In genomic region chr2:27355684-27356083, GRCm38 (mm10) we compare ENCODE assay signal across 16 mouse cellular contexts.
DNase-seq lines count a peak whose midpoint lies in the region; ATAC-seq lines count a peak whose summit lies in the region.
"Had no signal": no experiment of that assay in that cellular context is flagged by ENCODE, and none has a peak within 500 bp of the region (broad histone marks: within the 10 kb centered on the region; RNA-seq: fewer than 3 reads in every experiment).

No protein-coding gene starts in this region.

- no peak overlapping the region for H3K9ac ChIP-seq in hindbrain, embryonic 13.5 days
- 0 out of 2 replicates have a peak overlapping the region, but pooled peaks have one; percentile 27 for H3K9ac ChIP-seq in neural tube, embryonic 13.5 days
- H3K9ac ChIP-seq: embryonic facial prominence, embryonic 15.5 days; heart, embryonic 15.5 days; liver, embryonic 12.5 days had no signal

- intact Hi-C loops in left cerebral cortex, postnatal 4 days (cut with DNase I): no loop called here

- no peak overlapping the region for H3K4me2 ChIP-seq in hindbrain, embryonic 13.5 days
- H3K4me2 ChIP-seq in neural tube, embryonic 13.5 days: no peak overlapping the region
- H3K4me2 ChIP-seq: embryonic facial prominence, embryonic 15.5 days; heart, embryonic 15.5 days; liver, embryonic 12.5 days had no signal

- DNase-seq in cerebellum, postnatal 10 days: peak; percentile 49 to 58
- no peak for DNase-seq in cerebellum, adult 11-12 months
- DNase-seq in left cerebral cortex, postnatal 4 days: peak; percentile 52
- no peak for DNase-seq in left cerebral cortex, adult 11 months (ENCODE audit: low spot score)
- DNase-seq in lung, adult 18-20 months: no peak
- DNase-seq in right cerebral cortex, postnatal 4 days: no peak
- DNase-seq: cerebellum, adult 9-10 months; lung, postnatal 14 days; thymus, postnatal 14 days had no signal

- WGBS in hindbrain, embryonic 13.5 days: 25% methylated on average over 4 of the region's 4 CpGs
- WGBS in neural tube, embryonic 13.5 days: 27% methylated on average over 4 of the region's 4 CpGs

- peaks cover 73% of the 10 kb centered on the region for H3K4me1 ChIP-seq in hindbrain, embryonic 13.5 days (replicated peaks)
- H3K4me1 ChIP-seq in neural tube, embryonic 13.5 days (replicated peaks): peaks cover 72% of the 10 kb centered on the region

- no peak overlapping the region for H3K4me3 ChIP-seq in hindbrain, embryonic 13.5 days
- H3K4me3 ChIP-seq in neural tube, embryonic 13.5 days: no peak overlapping the region
- H3K4me3 ChIP-seq: embryonic facial prominence, embryonic 15.5 days; heart, embryonic 15.5 days; layer of hippocampus, adult 2 months; liver, embryonic 12.5 days had no signal

- no peaks in the 10 kb centered on the region for H3K9me3 ChIP-seq in hindbrain, embryonic 13.5 days
- 0 out of 2 replicates have a peak, but pooled peaks cover 4% of the 10 kb centered on the region for H3K9me3 ChIP-seq in neural tube, embryonic 13.5 days
- H3K9me3 ChIP-seq: embryonic facial prominence, embryonic 15.5 days; heart, embryonic 15.5 days; liver, embryonic 12.5 days had no signal

- no peaks in the 10 kb centered on the region for H3K27me3 ChIP-seq in hindbrain, embryonic 13.5 days
- H3K27me3 ChIP-seq in neural tube, embryonic 13.5 days: no peaks in the 10 kb centered on the region
- H3K27me3 ChIP-seq: embryonic facial prominence, embryonic 15.5 days; heart, embryonic 15.5 days; liver, embryonic 12.5 days; Patski had no signal

- peak overlapping the region; percentile 73 for H3K27ac ChIP-seq in hindbrain, embryonic 13.5 days
- H3K27ac ChIP-seq in neural tube, embryonic 13.5 days (replicated peaks): peak overlapping the region; percentile 84
- H3K27ac ChIP-seq: embryonic facial prominence, embryonic 15.5 days; heart, embryonic 15.5 days; layer of hippocampus, adult 2 months; liver, embryonic 12.5 days had no signal

- ATAC-seq in hindbrain, embryonic 13.5 days (ENCODE audit: low FRiP score): 0 out of 2 replicates have a peak, but pooled peaks have one; percentile 26
- no peak for ATAC-seq in neural tube, embryonic 13.5 days (ENCODE audit: low read depth)
- ATAC-seq: liver, embryonic 12.5 days; Patski had no signal

- peaks cover 6% of the 10 kb centered on the region for H3K36me3 ChIP-seq in hindbrain, embryonic 13.5 days
- peaks cover 6% of the 10 kb centered on the region for H3K36me3 ChIP-seq in neural tube, embryonic 13.5 days
- H3K36me3 ChIP-seq: heart, embryonic 15.5 days had no signal

Comparison
In these comparisons a context has a peak if more than half of its experiments do, and no peak if none do; other contexts are left out.
1. DNase-seq: peak in cerebellum, postnatal 10 days (2 of 2) and left cerebral cortex, postnatal 4 days (single experiment); none in cerebellum, adult 11-12 months (single experiment), left cerebral cortex, adult 11 months (single experiment), lung, adult 18-20 months (0 of 2) and right cerebral cortex, postnatal 4 days (single experiment).